Mouse (Mus musculus) mammary gland, adult 2 months (tissue): Measurements from ENCODE around the gene Angel1. TPM values are rescaled to one million over a fixed set of nuclear protein-coding genes. Genes with fewer than 3 reads are reported as not detected.

Source experiments
- polyA plus RNA-seq: library from polyadenylated mRNA; depleted of rRNA; stranded (reverse); fragments of >200 nt; gene quantifications from 2 replicates; pipeline ENCODE4 v1.2.3, GENCODE M21; 2012; ENCODE audit warnings: low replicate concordance; rRNA removed

Angel1 gene
- 7.9 and 16.3 TPM in 2 replicates for polyA plus RNA-seq

DNA sequence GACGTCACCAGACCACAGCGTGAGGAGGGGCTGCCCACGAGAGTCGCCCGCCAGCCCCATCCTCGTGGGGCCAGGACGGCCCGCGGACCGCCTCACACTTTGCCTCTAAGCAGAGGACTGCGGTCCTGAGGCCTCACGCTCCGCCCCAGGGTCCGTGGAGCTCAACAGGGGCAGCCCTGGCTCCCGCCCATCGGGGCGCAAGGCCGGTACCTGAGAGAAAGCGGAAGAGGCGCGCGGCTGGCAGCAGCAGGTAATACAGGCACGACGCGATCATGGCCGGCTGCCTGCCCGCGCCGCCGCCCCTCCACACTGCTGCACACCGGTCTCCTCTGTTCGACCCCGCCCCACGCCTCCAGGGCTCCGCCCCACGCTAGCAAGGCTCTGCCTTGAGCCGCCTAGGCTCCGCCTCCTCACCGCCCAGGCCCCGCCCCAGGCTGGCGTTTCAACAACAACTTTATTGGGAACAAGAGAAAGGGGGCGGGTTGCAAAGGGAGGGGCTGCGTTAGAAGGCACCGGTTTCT, at the start of gene Angel1:
TSS of gene Angel1 (minus strand) at position 341 of the 521 bp plus-strand sequence.

DNA sequence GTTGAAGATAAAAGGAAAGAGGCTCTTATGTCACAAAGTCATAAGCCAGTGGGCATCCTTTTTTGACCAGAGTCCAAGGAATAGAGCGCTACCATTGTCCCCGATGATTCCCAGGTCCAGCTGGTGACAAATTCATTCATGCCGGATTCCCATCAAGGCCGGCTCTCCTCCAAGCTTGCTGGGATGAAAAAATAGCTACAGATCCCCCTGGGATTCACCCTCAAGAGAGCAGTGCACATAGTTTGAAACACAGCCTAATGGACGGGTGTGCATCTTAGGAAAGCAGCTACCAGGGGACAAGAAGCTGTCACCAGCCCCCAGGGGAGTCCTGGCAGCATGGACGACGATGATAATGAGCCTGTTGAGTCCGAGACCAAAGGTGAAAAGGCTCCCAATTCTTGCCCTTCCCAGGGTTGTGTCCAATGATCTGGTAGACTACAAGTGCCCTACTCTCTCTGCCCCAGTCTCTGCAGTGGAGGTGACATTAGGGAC, 8.1 kb upstream of the Angel1 start, which contains the start of gene Lrrc74a:
TSS of gene Lrrc74a (plus strand) at position 51 of the 492 bp plus-strand sequence.

DNA sequence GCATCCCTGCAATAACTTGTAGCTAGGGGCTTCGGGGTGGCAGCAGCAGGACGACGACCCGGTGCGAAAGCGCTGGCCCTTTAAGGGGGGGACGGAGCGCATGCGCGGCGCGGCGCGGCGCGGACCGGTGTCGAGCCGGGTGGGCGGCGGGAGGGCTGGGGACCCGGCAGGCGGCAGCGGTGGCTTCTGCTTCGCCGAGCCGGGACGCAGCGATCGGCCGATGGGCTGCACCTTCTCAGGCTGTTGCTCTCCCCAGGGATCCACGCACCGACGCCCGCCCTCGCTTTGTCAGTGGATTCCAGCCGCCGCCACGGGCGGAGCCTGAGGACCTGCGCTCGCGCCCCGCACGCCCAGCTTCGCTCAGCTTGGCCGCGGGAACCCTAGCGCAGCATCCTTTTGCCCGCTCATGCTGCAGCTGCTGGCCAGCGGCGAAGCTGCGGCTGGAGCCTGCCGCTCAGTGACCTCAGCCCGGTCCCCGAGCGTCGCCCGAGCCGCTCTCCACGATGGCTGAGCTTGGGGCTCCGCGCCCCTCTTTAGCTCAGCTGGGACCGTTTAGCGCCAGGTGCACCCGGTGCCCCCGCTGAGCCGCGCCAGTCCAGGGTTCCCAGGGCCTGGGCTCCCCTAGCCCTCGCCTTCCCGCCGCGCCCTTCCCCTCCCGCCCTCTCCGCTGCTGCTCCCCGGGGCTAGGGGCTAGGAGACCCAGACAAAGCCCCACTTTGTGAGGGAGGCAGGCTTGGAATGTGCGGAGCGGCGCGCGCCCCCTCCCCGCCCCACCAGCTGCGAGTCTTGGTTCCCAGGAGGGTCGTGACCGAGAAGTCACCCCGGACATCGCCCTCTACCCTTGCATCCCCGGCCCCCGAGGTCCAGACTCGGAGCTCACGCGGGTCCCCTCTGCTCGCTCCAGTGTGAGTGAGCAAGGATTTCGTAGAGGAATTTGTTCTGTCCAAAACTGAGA, 47.4 kb downstream of the Angel1 start, which contains the start of gene Vash1:
TSS of gene Vash1 (plus strand) at position 110 of the 955 bp plus-strand sequence.

Other genes with a start within 250 kb of the Angel1 start
- gene Vash1, start 47.8 kb downstream of the Angel1 start, polyA plus RNA-seq = 4.5 and 14.6 TPM in 2 replicates
- gene Lrrc74a, start 7.9 kb upstream of the Angel1 start, polyA plus RNA-seq = not detected in 2 replicates
- gene Irf2bpl, start 158.3 kb upstream of the Angel1 start, polyA plus RNA-seq = 30.2 and 94.8 TPM in 2 replicates
- gene Cipc, start 220.6 kb upstream of the Angel1 start, polyA plus RNA-seq = 30.2 and 36.1 TPM in 2 replicates